Mouse (Mus musculus) hindbrain, embryonic 14.5 days (tissue): ENCODE results near the gene Ccdc107. TPM values are rescaled to one million over a fixed set of nuclear protein-coding genes. Genes with fewer than 3 reads are reported as not detected.
"Not testable (repeated sequence)": the region's sequence is repeated elsewhere in the genome, so short reads cannot be mapped to it uniquely, and the experiment has no call there.

Experiments
- ATAC-seq: fragments of 200-750 bp; cut with Nextera tagmentation; 2 replicates; pipeline ENCODE4 v1.8.0; 2017; ENCODE audit warnings: moderate number of reproducible peaks, mild to moderate bottlenecking, moderate TSS enrichment, moderate library complexity; ENCODE audit not compliant: low FRiP score
- DNase-seq: peaks from one replicate; pipeline ENCODE4 v3.0.0-alpha.2; 2015; ENCODE audit warnings: low spot score
- H3K27ac ChIP-seq: fragments of 300-500 bp; sonication (generic); 2 replicates; pipeline ENCODE4 v1.5.1; 2014; ENCODE audit warnings: mild to moderate bottlenecking, moderate library complexity
- H3K27me3 ChIP-seq: fragments of 300-500 bp; sonication (generic); 2 replicates; pipeline ENCODE4 v1.6.1; 2014; ENCODE audit warnings: mild to moderate bottlenecking, low read length, mixed read lengths; ENCODE audit not compliant: control insufficient read depth, insufficient read depth
- H3K36me3 ChIP-seq: fragments of 300-500 bp; sonication (generic); replicated peaks from 2 replicates; pipeline ENCODE4 v1.6.1; 2014; ENCODE audit not compliant: control insufficient read depth, insufficient read depth
- H3K4me1 ChIP-seq: fragments of 300-500 bp; sonication (generic); replicated peaks from 2 replicates; pipeline ENCODE4 v1.6.1; 2014; ENCODE audit warnings: antibody characterized with exemption, low read length, mixed read lengths; ENCODE audit not compliant: control insufficient read depth, insufficient read depth
- H3K4me2 ChIP-seq: fragments of 300-500 bp; sonication (generic); replicated peaks from 2 replicates; pipeline ENCODE4 v1.6.1; 2014; ENCODE audit warnings: mild to moderate bottlenecking, moderate library complexity
- H3K4me3 ChIP-seq: fragments of 300-500 bp; sonication (generic); replicated peaks from 2 replicates; pipeline ENCODE4 v1.5.1; 2014; ENCODE audit warnings: mild to moderate bottlenecking, low read length
- H3K9ac ChIP-seq: fragments of 300-500 bp; sonication (generic); 2 replicates; pipeline ENCODE4 v1.6.1; 2014
- H3K9me3 ChIP-seq: fragments of 300-500 bp; sonication (generic); 2 replicates; pipeline ENCODE4 v1.6.1; 2016; ENCODE audit warnings: low read length; ENCODE audit not compliant: control insufficient read depth
- WGBS: fragments of 180-500 bp; shearing (Covaris S2); extraction: QIAGEN DNeasy Blood & Tissue Kit; methylation state at CpG from one replicate; pipeline ENCODE4 v1.1.7; 2014; 5-methylcytosine and 5-hydroxymethylcytosine counted together
- polyA plus RNA-seq: library from polyadenylated mRNA; unstranded; fragments of >200 nt; fragmentation: Nextera tagmentation; extraction: Ambion mirVana; gene quantifications from 2 replicates; pipeline ENCODE4 v1.2.1, GENCODE M21; 2014

Gene Ccdc107
- polyA plus RNA-seq, 1 experiment from 2014 or later, result 92.0 TPM

GRCm38 (mm10) chr4:43480985-43481384 is 11.7 kb upstream of the Ccdc107 start:
- Histone ChIP-seq H3K27ac (no peak overlapping the region), H3K27me3 (no peaks in the 10 kb centered on the region), H3K36me3 (no peaks in the 10 kb centered on the region), H3K4me1 (0 out of 2 replicates have a peak, but pooled peaks cover 6% of the 10 kb centered on the region), H3K4me2 (no peak overlapping the region), H3K9ac (no peak overlapping the region), H3K4me3 (no peak overlapping the region), H3K9me3 (no peaks in the 10 kb centered on the region)
- WGBS, result 86% methylated on average over 5 of the region's 5 CpGs
- DNase-seq, result no peak
- no peak for ATAC-seq

- DNase-seq, result no peak
- ATAC-seq, result no peak
- Histone ChIP-seq H3K36me3 (no peaks in the 10 kb centered on the region), H3K9ac (no peak overlapping the region), H3K4me1 (0 out of 2 replicates have a peak, but pooled peaks cover 6% of the 10 kb centered on the region), H3K9me3 (no peaks in the 10 kb centered on the region), H3K27me3 (no peaks in the 10 kb centered on the region), H3K4me3 (no peak overlapping the region), H3K4me2 (no peak overlapping the region), H3K27ac (no peak overlapping the region)
- 76% methylated on average over 7 of the region's 7 CpGs for WGBS
These were observed 10.7 kb upstream of the Ccdc107 start for GRCm38 (mm10) chr4:43481894-43482456.

- Histone ChIP-seq H3K27ac (no peak overlapping the region), H3K27me3 (no peaks in the 10 kb centered on the region), H3K9me3 (no peaks in the 10 kb centered on the region), H3K4me2 (no peak overlapping the region), H3K9ac (no peak overlapping the region), H3K4me1 (0 out of 2 replicates have a peak, but pooled peaks cover 6% of the 10 kb centered on the region), H3K36me3 (no peaks in the 10 kb centered on the region), H3K4me3 (no peak overlapping the region)
- no peak for DNase-seq
- 74% methylated on average over 10 of the region's 10 CpGs for WGBS
- no peak for ATAC-seq
These were observed 10.1 kb upstream of the Ccdc107 start for GRCm38 (mm10) chr4:43482591-43482990.

- H3K4me2 ChIP-seq, result no peak within 1 kb of the TSS
- no peaks in the 10 kb centered on the region for H3K4me1 ChIP-seq
- no peaks in the 10 kb centered on the region for H3K36me3 ChIP-seq
- no peaks in the 10 kb centered on the region for H3K9me3 ChIP-seq
- H3K9ac ChIP-seq, result no peak within 1 kb of the TSS
- WGBS, result 63% methylated on average over 12 of the region's 12 CpGs
- DNase-seq (no peak), ATAC-seq (no peak)
- H3K27me3 ChIP-seq, result no peaks in the 10 kb centered on the region
- H3K4me3 ChIP-seq, result no peak within 1 kb of the TSS
- no peak within 1 kb of the TSS for H3K27ac ChIP-seq
These were observed 9.1 kb upstream of the Ccdc107 start, which contains the start of gene Sit1 for GRCm38 (mm10) chr4:43483535-43484091. Gene Sit1, minus strand, starts transcription at chr4:43483734.

- not testable (repeated sequence) for H3K27me3 ChIP-seq, H3K9me3 ChIP-seq, H3K9ac ChIP-seq, H3K27ac ChIP-seq, H3K36me3 ChIP-seq, H3K4me3 ChIP-seq, DNase-seq, H3K4me2 ChIP-seq, H3K4me1 ChIP-seq, ATAC-seq
- 85% methylated on average over 5 of the region's 5 CpGs for WGBS
These were observed 7.0 kb upstream of the Ccdc107 start for GRCm38 (mm10) chr4:43485666-43486065.

GRCm38 (mm10) chr4:43489611-43490010 is 3.1 kb upstream of the Ccdc107 start:
- 93% methylated on average over 3 of the region's 3 CpGs for WGBS
- no peak overlapping the region for H3K9ac ChIP-seq
- peaks cover 4% of the 10 kb centered on the region; the same call in 1 of the 2 replicates for H3K9me3 ChIP-seq
- H3K36me3 ChIP-seq, result no peaks in the 10 kb centered on the region
- no peak overlapping the region for H3K4me3 ChIP-seq
- no peaks in the 10 kb centered on the region for H3K27me3 ChIP-seq
- H3K4me1 ChIP-seq, result peaks cover 11% of the 10 kb centered on the region
- H3K27ac ChIP-seq, result no peak overlapping the region
- no peak for DNase-seq
- H3K4me2 ChIP-seq, result no peak overlapping the region
- ATAC-seq, result no peak

- WGBS, result 83% methylated on average over 5 of the region's 5 CpGs
- H3K4me2 ChIP-seq, result no peak overlapping the region
- H3K27me3 ChIP-seq, result no peaks in the 10 kb centered on the region
These were observed 1.9 kb upstream of the Ccdc107 start for GRCm38 (mm10) chr4:43490801-43491200.

GRCm38 (mm10) chr4:43492101-43492820 is 439 bp upstream of the Ccdc107 start:
- 0 out of 2 replicates have a peak overlapping the region, but pooled peaks have one; percentile 0 for H3K9ac ChIP-seq
- DNase-seq (peak; percentile 38), ATAC-seq (no peak)
- H3K9me3 ChIP-seq, result peaks cover 4% of the 10 kb centered on the region; the same call in 1 of the 2 replicates
- no peaks in the 10 kb centered on the region for H3K27me3 ChIP-seq
- peak overlapping the region; percentile 56 for H3K4me3 ChIP-seq
- H3K4me1 ChIP-seq, result peaks cover 18% of the 10 kb centered on the region
- H3K36me3 ChIP-seq, result peaks cover 5% of the 10 kb centered on the region; the same call in 1 of the 2 replicates
- H3K4me2 ChIP-seq, result peak overlapping the region; percentile 52
- WGBS, result 44% methylated on average over 12 of the region's 12 CpGs
- peak overlapping the region; percentile 90 for H3K27ac ChIP-seq

More at GRCm38 (mm10) chr4:43490801-43491200, 1.9 kb upstream of the Ccdc107 start:
- H3K36me3 ChIP-seq, result peaks cover 5% of the 10 kb centered on the region; the same call in 1 of the 2 replicates
- H3K9ac ChIP-seq, result no peak overlapping the region
- H3K4me1 ChIP-seq, result peaks cover 18% of the 10 kb centered on the region
- no peak overlapping the region for H3K27ac ChIP-seq
- H3K4me3 ChIP-seq, result no peak overlapping the region
- peaks cover 4% of the 10 kb centered on the region; the same call in 1 of the 2 replicates for H3K9me3 ChIP-seq
- ATAC-seq, result no peak
- no peak for DNase-seq

- H3K9me3 ChIP-seq, result peaks cover 4% of the 10 kb centered on the region; the same call in 1 of the 2 replicates
- DNase-seq (peak; percentile 99), ATAC-seq (peak; percentile 91)
- peaks cover 18% of the 10 kb centered on the region for H3K4me1 ChIP-seq
- H3K4me3 ChIP-seq, result peak overlapping the region; percentile 56
- peak overlapping the region; percentile 83 for H3K9ac ChIP-seq
- H3K27ac ChIP-seq, result peak overlapping the region; percentile 90
- peaks cover 5% of the 10 kb centered on the region; the same call in 1 of the 2 replicates for H3K36me3 ChIP-seq
- no peaks in the 10 kb centered on the region for H3K27me3 ChIP-seq
- WGBS, result under 1% methylated on average over 47 of the region's 47 CpGs
- peak overlapping the region; percentile 52 for H3K4me2 ChIP-seq
These were observed 616 bp downstream of the Ccdc107 start for GRCm38 (mm10) chr4:43493186-43493845.
